Mouse (Mus musculus): ENCODE data around the gene Adar. TPM values are rescaled to one million over a fixed set of nuclear protein-coding genes. Genes with fewer than 3 reads are reported as not detected.

Gene Adar
- polyA plus RNA-seq, 1 experiment from 2014 or later, result 15.8 TPM

GRCm38 (mm10) chr3:89757851-89758250 lies 43.0 kb downstream of the Adar start:
- WGBS, result 78% methylated on average over 2 of the region's 2 CpGs
- H3K4me1 ChIP-seq (ENCODE audit: control insufficient read depth, insufficient read depth, low read length), result no peaks in the 10 kb centered on the region
- ATAC-seq (ENCODE audit: insufficient number of reproducible peaks, low FRiP score, low TSS enrichment, low read depth) (no peak), DNase-seq (ENCODE audit: low spot score) (no peak)
- no peaks in the 10 kb centered on the region for H3K9me3 ChIP-seq (ENCODE audit: control insufficient read depth, low read length)
- H3K27me3 ChIP-seq (ENCODE audit: control insufficient read depth, insufficient read depth, low read length), result no peaks in the 10 kb centered on the region
- no peak overlapping the region for H3K4me2 ChIP-seq (ENCODE audit: low read depth, severe bottlenecking)
- no peaks in the 10 kb centered on the region for H3K36me3 ChIP-seq (ENCODE audit: control insufficient read depth, insufficient read depth, low read length)
- no peak overlapping the region for H3K27ac ChIP-seq (replicated peaks; ENCODE audit: low read depth, low read length)
- no peak overlapping the region for H3K9ac ChIP-seq (ENCODE audit: low read length)
- no peak overlapping the region for H3K4me3 ChIP-seq (ENCODE audit: low read depth, low read length)

GRCm38 (mm10) chr3:89759786-89760185 lies 45.0 kb downstream of the Adar start:
- DNase-seq (ENCODE audit: low spot score) (no peak), ATAC-seq (ENCODE audit: insufficient number of reproducible peaks, low FRiP score, low TSS enrichment, low read depth) (no peak)
- Histone ChIP-seq H3K9me3 (ENCODE audit: control insufficient read depth, low read length) (no peaks in the 10 kb centered on the region), H3K27me3 (ENCODE audit: control insufficient read depth, insufficient read depth, low read length) (no peaks in the 10 kb centered on the region), H3K4me3 (ENCODE audit: low read depth, low read length) (no peak overlapping the region), H3K4me1 (ENCODE audit: control insufficient read depth, insufficient read depth, low read length) (no peaks in the 10 kb centered on the region), H3K36me3 (ENCODE audit: control insufficient read depth, insufficient read depth, low read length) (no peaks in the 10 kb centered on the region), H3K9ac (ENCODE audit: low read length) (no peak overlapping the region), H3K27ac (replicated peaks; ENCODE audit: low read depth, low read length) (no peak overlapping the region), H3K4me2 (ENCODE audit: low read depth, severe bottlenecking) (no peak overlapping the region)
- WGBS, result 80% methylated on average over 2 of the region's 3 CpGs

- H3K4me1 ChIP-seq (ENCODE audit: control insufficient read depth, insufficient read depth, low read length), result no peaks in the 10 kb centered on the region
- H3K4me2 ChIP-seq (ENCODE audit: low read depth, severe bottlenecking), result peak within 1 kb of the TSS; percentile 32
- H3K9me3 ChIP-seq (ENCODE audit: control insufficient read depth, low read length), result no peaks in the 10 kb centered on the region
- H3K27me3 ChIP-seq (ENCODE audit: control insufficient read depth, insufficient read depth, low read length), result no peaks in the 10 kb centered on the region
- no peak within 1 kb of the TSS for H3K27ac ChIP-seq (replicated peaks; ENCODE audit: low read depth, low read length)
- no peak within 1 kb of the TSS for H3K9ac ChIP-seq (ENCODE audit: low read length)
- DNase-seq (ENCODE audit: low spot score) (peak; percentile 93), ATAC-seq (ENCODE audit: insufficient number of reproducible peaks, low FRiP score, low TSS enrichment, low read depth) (peak; percentile 82)
- H3K36me3 ChIP-seq (ENCODE audit: control insufficient read depth, insufficient read depth, low read length), result no peaks in the 10 kb centered on the region
- WGBS, result under 1% methylated on average over 36 of the region's 36 CpGs
- no peak within 1 kb of the TSS for H3K4me3 ChIP-seq (ENCODE audit: low read depth, low read length)
These were observed 49.4 kb downstream of the Adar start, which contains the start of gene Chrnb2 for GRCm38 (mm10) chr3:89764119-89764724. Gene Chrnb2 (minus strand): TSS chr3:89764632.

- H3K4me1 ChIP-seq (ENCODE audit: control insufficient read depth, insufficient read depth, low read length), result peaks cover 6% of the 10 kb centered on the region
- no peak overlapping the region for H3K27ac ChIP-seq (replicated peaks; ENCODE audit: low read depth, low read length)
- no peaks in the 10 kb centered on the region for H3K9me3 ChIP-seq (ENCODE audit: control insufficient read depth, low read length)
- H3K27me3 ChIP-seq (ENCODE audit: control insufficient read depth, insufficient read depth, low read length), result no peaks in the 10 kb centered on the region
- no peak overlapping the region for H3K9ac ChIP-seq (ENCODE audit: low read length)
- H3K4me3 ChIP-seq (ENCODE audit: low read depth, low read length), result no peak overlapping the region
- 70% methylated on average over 7 of the region's 7 CpGs for WGBS
- no peak overlapping the region for H3K4me2 ChIP-seq (ENCODE audit: low read depth, severe bottlenecking)
- H3K36me3 ChIP-seq (ENCODE audit: control insufficient read depth, insufficient read depth, low read length), result no peaks in the 10 kb centered on the region
- no peak for ATAC-seq (ENCODE audit: insufficient number of reproducible peaks, low FRiP score, low TSS enrichment, low read depth)
- DNase-seq (ENCODE audit: low spot score), result no peak
These were observed 54.8 kb downstream of the Adar start for GRCm38 (mm10) chr3:89769584-89769983.

- ATAC-seq (ENCODE audit: insufficient number of reproducible peaks, low FRiP score, low TSS enrichment, low read depth) (no peak), DNase-seq (ENCODE audit: low spot score) (no peak)
- 45% methylated on average over 2 of the region's 2 CpGs for WGBS
- Histone ChIP-seq H3K4me3 (ENCODE audit: low read depth, low read length) (no peak overlapping the region), H3K4me2 (ENCODE audit: low read depth, severe bottlenecking) (no peak overlapping the region), H3K27me3 (ENCODE audit: control insufficient read depth, insufficient read depth, low read length) (no peaks in the 10 kb centered on the region), H3K36me3 (ENCODE audit: control insufficient read depth, insufficient read depth, low read length) (no peaks in the 10 kb centered on the region), H3K27ac (replicated peaks; ENCODE audit: low read depth, low read length) (no peak overlapping the region), H3K9ac (ENCODE audit: low read length) (no peak overlapping the region), H3K4me1 (ENCODE audit: control insufficient read depth, insufficient read depth, low read length) (peaks cover 15% of the 10 kb centered on the region), H3K9me3 (ENCODE audit: control insufficient read depth, low read length) (no peaks in the 10 kb centered on the region)
These were observed 55.7 kb downstream of the Adar start for GRCm38 (mm10) chr3:89770425-89771002.

GRCm38 (mm10) chr3:89772588-89772967 lies 57.8 kb downstream of the Adar start:
- DNase-seq (ENCODE audit: low spot score), result peak; percentile 88
- Histone ChIP-seq H3K27ac (replicated peaks; ENCODE audit: low read depth, low read length) (peak overlapping the region; percentile 93; the same call in 1 of the 2 replicates), H3K9me3 (ENCODE audit: control insufficient read depth, low read length) (no peaks in the 10 kb centered on the region), H3K4me1 (ENCODE audit: control insufficient read depth, insufficient read depth, low read length) (peaks cover 15% of the 10 kb centered on the region), H3K9ac (ENCODE audit: low read length) (peak overlapping the region; percentile 98), H3K27me3 (ENCODE audit: control insufficient read depth, insufficient read depth, low read length) (no peaks in the 10 kb centered on the region), H3K4me2 (ENCODE audit: low read depth, severe bottlenecking) (peak overlapping the region; percentile 63), H3K36me3 (ENCODE audit: control insufficient read depth, insufficient read depth, low read length) (peaks cover 13% of the 10 kb centered on the region), H3K4me3 (ENCODE audit: low read depth, low read length) (peak overlapping the region; percentile 93)
- 4% methylated on average over 17 of the region's 17 CpGs for whole genome bisulfite sequencing
- peak; percentile 76; the same call in 1 of the 2 replicates for ATAC-seq (ENCODE audit: insufficient number of reproducible peaks, low FRiP score, low TSS enrichment, low read depth)

- Histone ChIP-seq H3K9me3 (ENCODE audit: control insufficient read depth, low read length) (no peaks in the 10 kb centered on the region), H3K27ac (replicated peaks; ENCODE audit: low read depth, low read length) (peak within 1 kb of the TSS; percentile 93), H3K9ac (ENCODE audit: low read length) (peak within 1 kb of the TSS; percentile 98), H3K4me3 (ENCODE audit: low read depth, low read length) (peak within 1 kb of the TSS; percentile 93), H3K4me1 (ENCODE audit: control insufficient read depth, insufficient read depth, low read length) (peaks cover 15% of the 10 kb centered on the region), H3K36me3 (ENCODE audit: control insufficient read depth, insufficient read depth, low read length) (peaks cover 15% of the 10 kb centered on the region), H3K4me2 (ENCODE audit: low read depth, severe bottlenecking) (peak within 1 kb of the TSS; percentile 63), H3K27me3 (ENCODE audit: control insufficient read depth, insufficient read depth, low read length) (no peaks in the 10 kb centered on the region)
- peak; percentile 90 for ATAC-seq (ENCODE audit: insufficient number of reproducible peaks, low FRiP score, low TSS enrichment, low read depth)
- DNase-seq (ENCODE audit: low spot score), result peak; percentile 94
- WGBS, result under 1% methylated on average over 53 of the region's 90 CpGs
These were observed 58.3 kb downstream of the Adar start, which contains the start of gene Ube2q1 for GRCm38 (mm10) chr3:89772968-89773709. Gene Ube2q1 (plus strand): TSS chr3:89773616.

GRCm38 (mm10) chr3:89773740-89774211 lies 59.0 kb downstream of the Adar start:
- Histone ChIP-seq H3K4me3 (ENCODE audit: low read depth, low read length) (peak overlapping the region; percentile 93), H3K4me2 (ENCODE audit: low read depth, severe bottlenecking) (peak overlapping the region; percentile 63), H3K9me3 (ENCODE audit: control insufficient read depth, low read length) (no peaks in the 10 kb centered on the region), H3K27ac (replicated peaks; ENCODE audit: low read depth, low read length) (peak overlapping the region; percentile 93), H3K9ac (ENCODE audit: low read length) (peak overlapping the region; percentile 98), H3K27me3 (ENCODE audit: control insufficient read depth, insufficient read depth, low read length) (no peaks in the 10 kb centered on the region), H3K36me3 (ENCODE audit: control insufficient read depth, insufficient read depth, low read length) (peaks cover 15% of the 10 kb centered on the region), H3K4me1 (ENCODE audit: control insufficient read depth, insufficient read depth, low read length) (peaks cover 15% of the 10 kb centered on the region)
- WGBS, result 0% methylated on average over 31 of the region's 37 CpGs
- ATAC-seq (ENCODE audit: insufficient number of reproducible peaks, low FRiP score, low TSS enrichment, low read depth), result peak; percentile 11; the same call in 1 of the 2 replicates
- DNase-seq (ENCODE audit: low spot score), result peak; percentile 63
